Mouse (Mus musculus) stomach, postnatal 0 days (tissue): Measurements from ENCODE around the gene Ywhah.

Experiments
- CTCF ChIP-seq: IDR thresholded peaks from 2 replicates; pipeline ENCODE4 v1.5.1; 2016; ENCODE audit warnings: antibody characterized with exemption, low read depth, mild to moderate bottlenecking, moderate library complexity
- EP300 ChIP-seq: optimal IDR thresholded peaks from 2 replicates; pipeline ENCODE3; 2016; ENCODE audit warnings: antibody characterized with exemption

- no peak for TF ChIP-seq CTCF
- no peak for TF ChIP-seq EP300
These were observed 42.1 kb upstream of the Ywhah start for GRCm38 (mm10) chr5:32976541-32976940.
